ENCODE assay signal across 16 mouse cellular contexts in the genomic region with DNA sequence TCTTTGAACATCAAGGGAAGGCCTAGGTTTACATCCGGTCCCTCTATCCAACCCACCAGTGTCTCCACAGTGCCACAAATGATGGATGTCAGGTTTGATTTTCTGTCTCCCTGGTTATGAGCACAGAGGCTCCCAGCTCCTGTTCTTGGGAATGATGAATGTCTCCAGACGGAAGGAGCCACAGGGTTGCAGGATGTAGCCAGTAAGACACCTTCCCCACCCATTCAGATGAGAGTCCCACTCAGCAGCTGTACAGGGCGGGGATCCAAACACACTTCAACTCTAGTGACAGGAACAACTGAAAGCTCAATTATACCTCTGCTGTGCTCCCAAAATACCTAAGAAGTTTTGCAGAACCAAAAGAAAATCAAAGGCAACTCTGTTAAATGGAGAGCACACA. TPM values are rescaled to one million over a fixed set of nuclear protein-coding genes. Genes with fewer than 3 reads are reported as not detected.
A peak's percentile ranks its signal among the peaks of the same experiment; 100 is the strongest.
DNase-seq lines count a peak whose midpoint lies in the region; ATAC-seq lines count a peak whose summit lies in the region.
"Had no signal": no experiment of that assay in that cellular context is flagged by ENCODE, and none has a peak within 500 bp of the region (broad histone marks: within the 10 kb centered on the region; RNA-seq: fewer than 3 reads in every experiment).

No protein-coding gene starts in this region.

- H3K4me1 ChIP-seq in kidney, embryonic 16.5 days (ENCODE audit: insufficient read depth, low read length): no peaks in the 10 kb centered on the region
- H3K4me1 ChIP-seq in kidney, embryonic 15.5 days: no peaks in the 10 kb centered on the region
- peaks cover 3% of the 10 kb centered on the region; the same call in 1 of the 2 replicates for H3K4me1 ChIP-seq in neural tube, embryonic 15.5 days
- H3K4me1 ChIP-seq: forebrain, embryonic 15.5 days; heart, embryonic 12.5 days had no signal

- H3K36me3 ChIP-seq in kidney, embryonic 16.5 days (ENCODE audit: insufficient read depth, low read length): no peaks in the 10 kb centered on the region
- H3K36me3 ChIP-seq in kidney, embryonic 15.5 days: no peaks in the 10 kb centered on the region
- no peaks in the 10 kb centered on the region for H3K36me3 ChIP-seq in neural tube, embryonic 15.5 days
- H3K36me3 ChIP-seq: embryonic facial prominence, embryonic 12.5 days; forebrain, embryonic 15.5 days; heart, embryonic 12.5 days; hindbrain, embryonic 10.5 days had no signal

- H3K4me3 ChIP-seq in kidney, embryonic 16.5 days (ENCODE audit: low read length): no peak overlapping the region
- H3K4me3 ChIP-seq in kidney, embryonic 15.5 days (replicated peaks): no peak overlapping the region
- no peak overlapping the region for H3K4me3 ChIP-seq in neural tube, embryonic 15.5 days (replicated peaks)
- H3K4me3 ChIP-seq: embryonic facial prominence, embryonic 12.5 days; forebrain, embryonic 15.5 days; heart, embryonic 12.5 days; hindbrain, embryonic 10.5 days had no signal

- H3K27ac ChIP-seq in kidney, embryonic 16.5 days (ENCODE audit: low read length): no peak overlapping the region
- no peak overlapping the region for H3K27ac ChIP-seq in kidney, embryonic 15.5 days
- H3K27ac ChIP-seq in neural tube, embryonic 15.5 days (replicated peaks): no peak overlapping the region
- H3K27ac ChIP-seq: embryonic facial prominence, embryonic 12.5 days; forebrain, embryonic 15.5 days; hindbrain, embryonic 10.5 days had no signal

- no peaks in the 10 kb centered on the region for H3K9me3 ChIP-seq in kidney, embryonic 16.5 days (ENCODE audit: low read length)
- H3K9me3 ChIP-seq in kidney, embryonic 15.5 days (replicated peaks): no peaks in the 10 kb centered on the region
- H3K9me3 ChIP-seq in neural tube, embryonic 15.5 days (replicated peaks): no peaks in the 10 kb centered on the region
- H3K9me3 ChIP-seq: embryonic facial prominence, embryonic 12.5 days; forebrain, embryonic 15.5 days; heart, embryonic 12.5 days; hindbrain, embryonic 10.5 days had no signal

- no peak overlapping the region for H3K4me2 ChIP-seq in kidney, embryonic 16.5 days (replicated peaks; ENCODE audit: low read depth, low read length)
- H3K4me2 ChIP-seq in kidney, embryonic 15.5 days: no peak overlapping the region
- H3K4me2 ChIP-seq in neural tube, embryonic 15.5 days: no peak overlapping the region
- H3K4me2 ChIP-seq: embryonic facial prominence, embryonic 12.5 days; forebrain, embryonic 15.5 days; heart, embryonic 12.5 days had no signal

- peak; percentile 28 for DNase-seq in kidney, adult 11 months
- peak; percentile 19 for DNase-seq in kidney, adult 9 months
- peak; percentile 56 for DNase-seq in brain, adult 2 months (ENCODE audit: low read depth, low spot score)
- peak; percentile 21 to 41 for DNase-seq in kidney, postnatal 36 days
- DNase-seq: adrenal gland, postnatal 10 days; cerebellum, adult 11-12 months; cerebellum, adult 9-10 months; cerebellum, postnatal 25 days; gastrocnemius, postnatal 14 days had no signal

- no peak for ATAC-seq in kidney, embryonic 16.5 days (ENCODE audit: low FRiP score, low TSS enrichment)
- no peak for ATAC-seq in kidney, embryonic 15.5 days (replicated peaks; ENCODE audit: low FRiP score)
- ATAC-seq in neural tube, embryonic 15.5 days (ENCODE audit: low FRiP score): no peak
- ATAC-seq: forebrain, embryonic 15.5 days had no signal

- no peak overlapping the region for H3K9ac ChIP-seq in kidney, embryonic 16.5 days (replicated peaks; ENCODE audit: low read length)
- H3K9ac ChIP-seq in kidney, embryonic 15.5 days: no peak overlapping the region
- H3K9ac ChIP-seq in neural tube, embryonic 15.5 days (replicated peaks): no peak overlapping the region
- H3K9ac ChIP-seq: embryonic facial prominence, embryonic 12.5 days; forebrain, embryonic 15.5 days; heart, embryonic 12.5 days had no signal

- no peaks in the 10 kb centered on the region for H3K27me3 ChIP-seq in kidney, embryonic 16.5 days (ENCODE audit: insufficient read depth, low read length)
- no peaks in the 10 kb centered on the region for H3K27me3 ChIP-seq in kidney, embryonic 15.5 days
- no peaks in the 10 kb centered on the region for H3K27me3 ChIP-seq in neural tube, embryonic 15.5 days (replicated peaks)
- H3K27me3 ChIP-seq: embryonic facial prominence, embryonic 12.5 days; forebrain, embryonic 15.5 days; heart, embryonic 12.5 days had no signal

- 62% methylated on average over 3 of the region's 3 CpGs for WGBS in kidney, embryonic 16.5 days
- WGBS in kidney, embryonic 15.5 days: 73% methylated on average over 3 of the region's 3 CpGs
- WGBS in neural tube, embryonic 15.5 days: 75% methylated on average over 3 of the region's 3 CpGs

RNA-seq across cellular contexts. Expression of gene Erg, which starts 51.2 kb away (rescaled TPM):
- 9.2 and 9.5 TPM in 2 replicates for polyA plus RNA-seq in kidney, embryonic 16.5 days (2015; fragmentation: Nextera tagmentation; extraction: Ambion mirVana)
- polyA plus RNA-seq in kidney, embryonic 15.5 days (2015; fragmentation: Nextera tagmentation; extraction: Ambion mirVana): 6.7 and 8.4 TPM in 2 replicates
- 2.3 and 2.9 TPM in 2 replicates for polyA plus RNA-seq in neural tube, embryonic 15.5 days (2015; fragmentation: Nextera tagmentation; extraction: Ambion mirVana)
